Mouse (Mus musculus): ENCODE results near the gene Acsm2.

DNA sequence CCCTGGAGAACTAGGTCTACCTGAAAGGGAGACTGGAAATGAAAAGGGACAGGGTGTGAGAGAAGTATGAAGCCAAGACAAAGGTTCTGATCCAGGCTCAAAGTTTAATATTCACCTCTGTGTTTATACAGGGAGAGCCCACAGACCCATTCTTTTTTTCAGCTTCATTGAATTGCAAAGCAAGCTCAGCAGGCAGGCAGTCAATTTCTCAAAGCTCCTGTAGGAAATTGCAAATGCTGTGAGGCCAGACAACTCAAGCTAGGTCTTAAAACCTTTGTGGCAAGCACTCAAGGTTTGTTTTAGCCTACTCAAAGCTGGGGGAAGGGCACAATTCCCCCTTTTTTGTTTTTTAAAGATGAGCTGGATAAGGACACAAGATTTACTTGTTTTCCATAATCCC is 8.6 kb upstream of the Acsm2 start:
- TF ChIP-seq POLR2A (IDR thresholded peaks at IDR 0.05; ENCODE audit: control insufficient read depth, low read depth, low read length): no peak
- no peak for TF ChIP-seq CTCF (IDR thresholded peaks at IDR 0.05; ENCODE audit: control insufficient read depth, insufficient read depth, insufficient replicate concordance, low read depth, low read length)

All from testis, adult 2 months (tissue).